Mouse (Mus musculus) myocyte (in vitro differentiated cells): ENCODE data around the gene Ube2g2. TPM values are rescaled to one million over a fixed set of nuclear protein-coding genes. Genes with fewer than 3 reads are reported as not detected.

Experiments
- H3K27me3 ChIP-seq: one replicate; pipeline ENCODE4 v1.6.1; 2011; ENCODE audit not compliant: control insufficient read depth, insufficient read depth, insufficient read length
- H3K36me3 ChIP-seq: one replicate; pipeline ENCODE4 v1.6.1; 2011; ENCODE audit not compliant: control insufficient read depth, insufficient read depth
- H3K4me2 ChIP-seq: one replicate; pipeline ENCODE4 v1.6.1; 2011; ENCODE audit warnings: low read depth, control low read depth
- H3K4me3 ChIP-seq: one replicate; pipeline ENCODE4 v1.5.1; 2011; ENCODE audit warnings: mild to moderate bottlenecking, control low read depth, moderate library complexity
- H3K79me2 ChIP-seq: one replicate; pipeline ENCODE4 v1.6.1; 2011; ENCODE audit not compliant: control insufficient read depth, insufficient read depth
- H3ac ChIP-seq: one replicate; pipeline ENCODE4 v1.6.1; 2011; ENCODE audit not compliant: control insufficient read depth, insufficient read length
- CEBPB ChIP-seq: IDR thresholded peaks from 2 replicates; pipeline ENCODE4 v1.6.1; 2011; ENCODE audit warnings: mild to moderate bottlenecking, moderate library complexity; ENCODE audit not compliant: poor library complexity, insufficient read depth, severe bottlenecking
- E2F4 ChIP-seq: IDR thresholded peaks from one replicate; pipeline ENCODE4 v1.6.1; 2011; ENCODE audit warnings: mild to moderate bottlenecking, control low read depth, moderate library complexity; ENCODE audit not compliant: insufficient read depth
- MAX ChIP-seq: IDR thresholded peaks from one replicate; pipeline ENCODE4 v1.6.1; 2011; ENCODE audit warnings: low read depth, mild to moderate bottlenecking, control low read depth
- MYOD1 ChIP-seq, 3 experiments: IDR thresholded peaks; one replicate each; pipeline ENCODE4 v1.6.1; 2011; ENCODE audit warnings: control low read depth in 2 of 3, low read depth in 2 of 3, mild to moderate bottlenecking in 2 of 3, moderate library complexity in 1 of 3; ENCODE audit not compliant: insufficient read length in 2 of 3, control insufficient read depth in 1 of 3
- MYOG ChIP-seq, 3 experiments: IDR thresholded peaks; one replicate each; pipeline ENCODE4 v1.6.1; 2011; ENCODE audit warnings: control low read depth in 2 of 3, low read depth in 2 of 3, mild to moderate bottlenecking in 2 of 3; ENCODE audit not compliant: insufficient read length in 2 of 3, control insufficient read depth in 1 of 3, insufficient read depth in 1 of 3
- POLR2A ChIP-seq: IDR thresholded peaks from one replicate; pipeline ENCODE4 v1.6.1; 2011; ENCODE audit warnings: low read depth, mild to moderate bottlenecking, control low read depth, moderate library complexity; ENCODE audit not compliant: insufficient read length
- POLR2AphosphoS2 ChIP-seq: IDR thresholded peaks from one replicate; pipeline ENCODE4 v1.6.1; 2011; ENCODE audit warnings: low read depth, control low read depth; ENCODE audit not compliant: insufficient read length
- REST ChIP-seq: IDR thresholded peaks from one replicate; pipeline ENCODE4 v1.6.1; 2011; ENCODE audit warnings: mild to moderate bottlenecking, control low read depth, moderate library complexity; ENCODE audit not compliant: insufficient read depth, insufficient read length
- SRF ChIP-seq: IDR thresholded peaks from one replicate; pipeline ENCODE4 v1.6.1; 2011; ENCODE audit warnings: low read depth; ENCODE audit not compliant: control insufficient read depth, insufficient read length
- TCF12 ChIP-seq: IDR thresholded peaks from one replicate; pipeline ENCODE4 v1.6.1; 2011; ENCODE audit warnings: mild to moderate bottlenecking, control low read depth; ENCODE audit not compliant: poor library complexity, insufficient read depth, severe bottlenecking
- TCF3 ChIP-seq: IDR thresholded peaks from one replicate; pipeline ENCODE4 v1.6.1; 2011; ENCODE audit warnings: low read depth, control low read depth; ENCODE audit not compliant: insufficient read length
- USF1 ChIP-seq: IDR thresholded peaks from one replicate; pipeline ENCODE4 v1.6.1; 2011; ENCODE audit warnings: low read depth, mild to moderate bottlenecking, control low read depth, moderate library complexity
- polyA plus RNA-seq: library from polyadenylated mRNA; unstranded; fragments of >200 nt; fragmentation: generic; extraction: Trizol; gene quantifications from one replicate; pipeline ENCODE4 v1.2.1, GENCODE M21; 2012; ENCODE audit warnings: missing spikeins

The Ube2g2 gene
- polyA plus RNA-seq, 1 experiment, result 181 TPM

DNA sequence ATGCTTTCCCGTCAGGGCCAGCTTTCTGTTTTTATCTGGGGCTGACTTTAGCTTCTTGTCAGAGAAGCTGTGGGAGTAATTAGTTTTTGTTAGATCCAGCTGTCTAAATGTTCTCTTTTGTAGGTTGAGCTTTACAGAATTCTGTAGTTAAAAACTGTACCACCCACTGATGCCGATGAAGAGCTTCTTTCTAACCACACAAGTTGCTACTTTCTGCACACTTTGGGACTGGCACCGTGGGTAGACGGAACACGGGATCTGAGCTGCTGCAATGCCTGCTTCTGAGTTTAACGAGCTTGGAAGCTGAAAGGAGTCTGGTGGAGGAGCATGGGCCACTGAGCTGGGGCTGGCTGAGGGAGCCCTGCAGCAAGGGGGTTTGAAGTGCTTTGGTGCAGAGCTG is 30.5 kb upstream of the Ube2g2 start:
- Histone ChIP-seq H3K79me2 (peaks cover 45% of the 10 kb centered on the region), H3K4me3 (no peak overlapping the region), H3ac (no peak overlapping the region), H3K4me2 (no peak overlapping the region), H3K27me3 (no peaks in the 10 kb centered on the region), H3K36me3 (peaks cover 48% of the 10 kb centered on the region)
- TF ChIP-seq MYOG (IDR thresholded peaks at IDR 0.05; ENCODE audit: control insufficient read depth in 1 of 3, insufficient read depth in 1 of 3, insufficient read length in 2 of 3, low read depth in 2 of 3), result no peak
- TF ChIP-seq MAX, result no peak
- no peak for TF ChIP-seq REST
- no peak for TF ChIP-seq POLR2AphosphoS2
- TF ChIP-seq USF1, result no peak
- no peak for TF ChIP-seq TCF3
- no peak for TF ChIP-seq TCF12

DNA sequence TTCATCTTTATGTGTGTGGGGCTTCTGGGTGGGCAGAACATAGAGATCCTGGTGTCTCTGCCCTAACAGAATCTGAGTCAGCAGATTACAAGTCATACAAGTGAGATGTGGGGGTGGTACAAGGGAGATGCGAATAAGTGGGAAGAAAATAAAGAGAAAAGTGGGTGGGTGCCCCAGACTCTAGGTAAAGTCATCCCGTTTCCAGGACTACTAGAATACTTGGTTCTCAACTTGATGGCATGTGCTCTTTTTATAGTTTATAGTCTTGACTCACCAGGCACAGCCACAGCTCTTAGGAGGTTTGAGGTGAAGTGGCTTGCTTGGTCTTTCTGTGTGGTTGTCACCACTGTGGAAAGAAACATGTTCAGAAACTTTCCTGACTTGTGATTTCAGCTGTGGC is 26.0 kb upstream of the Ube2g2 start:
- Histone ChIP-seq H3ac (no peak overlapping the region), H3K36me3 (peaks cover 58% of the 10 kb centered on the region), H3K79me2 (peaks cover under 1% of the 10 kb centered on the region), H3K27me3 (no peaks in the 10 kb centered on the region), H3K4me3 (no peak overlapping the region), H3K4me2 (no peak overlapping the region)
- TF ChIP-seq USF1, result no peak
- no peak for TF ChIP-seq REST
- TF ChIP-seq MYOD1 (IDR thresholded peaks at IDR 0.05; ENCODE audit: control insufficient read depth in 1 of 3, insufficient read length in 2 of 3, low read depth in 2 of 3), result no peak
- no peak for TF ChIP-seq SRF
- TF ChIP-seq CEBPB, result no peak
- no peak for TF ChIP-seq TCF3
- no peak for TF ChIP-seq POLR2A
- no peak for TF ChIP-seq TCF12
- no peak for TF ChIP-seq MAX

DNA sequence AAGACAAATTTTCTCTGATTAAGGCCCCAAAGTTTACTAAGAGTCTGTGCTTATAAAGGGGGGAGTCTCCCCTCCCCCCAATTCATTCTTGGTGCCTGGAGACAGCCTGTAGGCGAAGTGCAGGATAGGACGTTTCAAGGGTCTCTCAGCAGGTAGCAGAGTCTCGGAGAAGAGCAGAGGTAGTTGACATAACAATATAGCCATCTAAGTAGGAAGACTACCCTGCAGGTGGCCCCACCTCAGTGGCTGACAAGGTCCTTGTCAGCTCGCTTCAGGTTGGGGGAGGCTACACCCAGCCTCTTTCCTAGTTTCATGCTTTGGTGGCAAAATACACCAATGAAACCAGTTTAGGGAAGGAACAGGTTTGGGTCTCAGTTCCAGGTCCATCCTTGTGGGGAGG is 19.1 kb upstream of the Ube2g2 start:
- Histone ChIP-seq H3ac (no peak overlapping the region), H3K27me3 (no peaks in the 10 kb centered on the region), H3K36me3 (peaks cover 9% of the 10 kb centered on the region), H3K4me3 (no peak overlapping the region), H3K79me2 (peaks cover 14% of the 10 kb centered on the region), H3K4me2 (no peak overlapping the region)
- TF ChIP-seq CEBPB (no peak), POLR2A (no peak), MAX (no peak), POLR2AphosphoS2 (peak; percentile 6)

DNA sequence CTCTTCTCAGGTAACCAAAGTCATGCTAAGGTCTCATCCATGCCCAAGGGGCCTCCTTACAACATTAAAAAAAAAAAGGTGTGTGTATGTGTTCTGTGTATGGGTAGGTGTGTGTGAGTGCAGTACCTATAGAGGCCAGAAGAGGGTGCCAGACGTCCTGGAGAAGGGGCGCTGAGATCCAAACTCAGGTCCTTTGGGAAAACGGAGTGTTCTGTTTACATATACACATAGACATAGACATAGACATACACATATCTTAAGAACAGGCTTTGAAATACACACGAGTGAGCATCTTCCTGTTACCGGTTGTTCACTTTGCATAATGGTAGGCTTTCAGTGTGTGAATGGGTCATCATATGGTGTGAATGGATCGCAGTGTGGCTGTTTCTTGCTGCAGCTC is 18.0 kb upstream of the Ube2g2 start:
- Histone ChIP-seq H3ac (no peak overlapping the region), H3K27me3 (no peaks in the 10 kb centered on the region), H3K36me3 (no peaks in the 10 kb centered on the region), H3K4me3 (no peak overlapping the region), H3K4me2 (no peak overlapping the region), H3K79me2 (peaks cover 23% of the 10 kb centered on the region)
- no peak for TF ChIP-seq POLR2A
- peak; percentile 16 for TF ChIP-seq POLR2AphosphoS2

DNA sequence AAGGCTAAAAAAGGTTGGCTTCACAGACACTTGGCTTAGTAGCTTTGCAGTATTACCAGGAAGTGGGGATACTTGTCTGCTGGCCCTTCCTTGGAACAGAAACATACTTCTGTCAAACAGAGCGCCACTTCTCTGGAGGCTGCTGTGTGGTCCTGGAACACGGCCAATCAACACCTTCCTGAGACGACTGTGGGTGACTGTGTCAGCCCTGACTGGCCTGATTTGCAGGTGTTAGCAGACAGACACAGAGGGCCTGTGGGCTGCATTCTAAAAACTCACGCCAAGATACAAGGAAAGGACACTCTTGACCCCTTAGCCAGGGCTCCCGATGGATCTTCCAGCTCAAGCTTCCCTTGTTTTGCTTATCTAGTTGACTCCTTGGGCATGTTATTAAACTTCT is 17.1 kb upstream of the Ube2g2 start:
- Histone ChIP-seq H3ac (no peak overlapping the region), H3K4me3 (no peak overlapping the region), H3K4me2 (no peak overlapping the region), H3K79me2 (peaks cover 23% of the 10 kb centered on the region), H3K36me3 (no peaks in the 10 kb centered on the region), H3K27me3 (no peaks in the 10 kb centered on the region)
- TF ChIP-seq POLR2AphosphoS2, result no peak
- no peak for TF ChIP-seq MYOG (IDR thresholded peaks at IDR 0.05; ENCODE audit: control insufficient read depth in 1 of 3, insufficient read depth in 1 of 3, insufficient read length in 2 of 3, low read depth in 2 of 3)
- TF ChIP-seq TCF3, result no peak
- no peak for TF ChIP-seq USF1

DNA sequence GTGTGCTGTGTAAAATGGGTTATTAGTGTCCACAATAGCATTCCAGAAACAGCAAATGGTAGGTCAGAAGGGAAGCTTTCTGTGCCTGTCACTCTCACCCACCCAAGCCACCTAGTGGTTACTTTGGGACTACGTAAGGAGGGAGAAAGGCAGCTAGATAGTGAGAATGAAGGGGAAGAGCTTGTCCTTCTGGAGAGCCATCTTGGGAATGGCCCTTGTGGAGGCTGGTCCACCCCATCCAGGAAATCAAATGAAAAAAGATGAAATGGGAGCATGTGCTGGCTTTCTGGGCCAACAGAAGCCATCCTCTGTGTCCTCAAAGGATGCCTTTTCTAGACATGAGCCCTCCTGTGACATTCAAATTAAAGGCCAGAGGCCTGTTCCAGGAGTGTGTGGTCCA is 16.7 kb upstream of the Ube2g2 start:
- Histone ChIP-seq H3ac (no peak overlapping the region), H3K4me2 (peak overlapping the region; percentile 57), H3K36me3 (no peaks in the 10 kb centered on the region), H3K27me3 (no peaks in the 10 kb centered on the region), H3K79me2 (peaks cover 23% of the 10 kb centered on the region), H3K4me3 (peak overlapping the region; percentile 66)
- TF ChIP-seq REST, result no peak
- no peak for TF ChIP-seq POLR2AphosphoS2
- no peak for TF ChIP-seq MYOD1 (IDR thresholded peaks at IDR 0.05; ENCODE audit: control insufficient read depth in 1 of 3, insufficient read length in 2 of 3, low read depth in 2 of 3)
- no peak for TF ChIP-seq CEBPB
- no peak for TF ChIP-seq POLR2A
- no peak for TF ChIP-seq MAX
- TF ChIP-seq TCF3, result no peak
- no peak for TF ChIP-seq SRF
- TF ChIP-seq USF1, result no peak
- TF ChIP-seq TCF12, result no peak
- no peak for TF ChIP-seq E2F4
- TF ChIP-seq MYOG (IDR thresholded peaks at IDR 0.05; ENCODE audit: control insufficient read depth in 1 of 3, insufficient read depth in 1 of 3, insufficient read length in 2 of 3, low read depth in 2 of 3), result no peak
